Mouse (Mus musculus) C2C12 (cell line): ENCODE measurements around the gene Gm21637. TPM values are rescaled to one million over a fixed set of nuclear protein-coding genes. Genes with fewer than 3 reads are reported as not detected.
"Not testable (repeated sequence)": the region's sequence is repeated elsewhere in the genome, so short reads cannot be mapped to it uniquely, and the experiment has no call there.

Source experiments
- H3K27me3 ChIP-seq: one replicate; pipeline ENCODE4 v1.6.1; 2011; ENCODE audit not compliant: control insufficient read depth, insufficient read depth, insufficient read length
- H3K36me3 ChIP-seq: one replicate; pipeline ENCODE4 v1.6.1; 2011; ENCODE audit not compliant: control insufficient read depth, insufficient read depth
- H3K4me3 ChIP-seq: one replicate; pipeline ENCODE4 v1.5.1; 2011; ENCODE audit warnings: mild to moderate bottlenecking, control low read depth; ENCODE audit not compliant: poor library complexity, insufficient read depth, severe bottlenecking
- H3K79me2 ChIP-seq: one replicate; pipeline ENCODE4 v1.6.1; 2011; ENCODE audit not compliant: control insufficient read depth, insufficient read depth
- H3K79me3 ChIP-seq: one replicate; pipeline ENCODE4 v1.6.1; 2011; ENCODE audit warnings: low read depth, control low read depth
- H3ac ChIP-seq: one replicate; pipeline ENCODE3; 2011; ENCODE audit warnings: low read depth; ENCODE audit not compliant: control insufficient read depth, insufficient read length
- long read RNA-seq, 2 experiments: library from polyadenylated mRNA; unstranded; transcript quantifications; one replicate each; pipeline ENCODE4 v2.0.0; 2019 to 2020
- polyA plus RNA-seq: library from polyadenylated mRNA; unstranded; fragments of >200 nt; fragmentation: generic; extraction: Trizol; gene quantifications from one replicate; pipeline ENCODE4 v1.2.1, GENCODE M21; 2012; ENCODE audit warnings: missing spikeins

Gene Gm21637
- polyA plus RNA-seq, result not detected
- long read RNA-seq, experiment 1, result 0 reads
- long read RNA-seq, experiment 2, result 0 reads

DNA sequence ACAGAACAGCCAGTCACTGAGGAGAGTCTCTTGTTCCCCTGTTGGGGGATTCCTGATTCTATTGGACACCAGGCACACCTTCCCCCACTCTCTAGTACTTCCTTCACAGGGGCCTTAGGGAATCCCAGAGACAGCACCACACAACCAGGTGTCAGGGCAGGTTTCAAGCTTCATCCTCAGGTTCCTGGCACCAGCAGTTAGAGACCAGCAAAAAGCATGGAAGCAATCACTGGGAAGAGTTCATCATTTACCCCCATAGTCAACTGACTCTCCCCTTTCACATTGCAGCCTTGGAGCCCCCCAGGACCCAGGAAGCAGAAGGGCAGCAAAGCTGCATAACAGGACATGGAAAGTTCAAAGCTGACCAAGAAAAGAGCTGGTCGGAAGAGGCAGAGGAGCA is at the start of gene Gm21637:
Gm21637 (plus strand) TSS at position 301 of the 400 bp plus-strand sequence.
- H3K4me3 ChIP-seq, H3K36me3 ChIP-seq, H3ac ChIP-seq, H3K79me2 ChIP-seq, H3K79me3 ChIP-seq, H3K27me3 ChIP-seq: not testable (repeated sequence)

Other genes with a start within 250 kb of the Gm21637 start
- not detected for gene Btbd35f25, start 244.9 kb upstream of the Gm21637 start, polyA plus RNA-seq
- gene Btbd35f22, start 85.8 kb downstream of the Gm21637 start, polyA plus RNA-seq, result not detected